Mouse (Mus musculus) gastrocnemius, adult 8-10 months (tissue): ENCODE measurements around the gene Nup205. TPM values are rescaled to one million over a fixed set of nuclear protein-coding genes. Genes with fewer than 3 reads are reported as not detected.
"Not testable (repeated sequence)": the region's sequence is repeated elsewhere in the genome, so short reads cannot be mapped to it uniquely, and the experiment has no call there.

Experiments
- DNase-seq, 2 experiments: peaks; one replicate each; pipeline ENCODE4 v3.0.0; 2022; ENCODE audit warnings: low spot score in 2 of 2
- total RNA-seq, 4 experiments: library from RNA; stranded (reverse); gene quantifications; 2 replicates each; pipeline ENCODE4 v1.2.4; 2022

The Nup205 gene
- 10 to 100 TPM in 2 of 4 experiments, 1 to 10 TPM in 2; 9.8 to 11.8 (median 10.1) TPM for total RNA-seq

DNA sequence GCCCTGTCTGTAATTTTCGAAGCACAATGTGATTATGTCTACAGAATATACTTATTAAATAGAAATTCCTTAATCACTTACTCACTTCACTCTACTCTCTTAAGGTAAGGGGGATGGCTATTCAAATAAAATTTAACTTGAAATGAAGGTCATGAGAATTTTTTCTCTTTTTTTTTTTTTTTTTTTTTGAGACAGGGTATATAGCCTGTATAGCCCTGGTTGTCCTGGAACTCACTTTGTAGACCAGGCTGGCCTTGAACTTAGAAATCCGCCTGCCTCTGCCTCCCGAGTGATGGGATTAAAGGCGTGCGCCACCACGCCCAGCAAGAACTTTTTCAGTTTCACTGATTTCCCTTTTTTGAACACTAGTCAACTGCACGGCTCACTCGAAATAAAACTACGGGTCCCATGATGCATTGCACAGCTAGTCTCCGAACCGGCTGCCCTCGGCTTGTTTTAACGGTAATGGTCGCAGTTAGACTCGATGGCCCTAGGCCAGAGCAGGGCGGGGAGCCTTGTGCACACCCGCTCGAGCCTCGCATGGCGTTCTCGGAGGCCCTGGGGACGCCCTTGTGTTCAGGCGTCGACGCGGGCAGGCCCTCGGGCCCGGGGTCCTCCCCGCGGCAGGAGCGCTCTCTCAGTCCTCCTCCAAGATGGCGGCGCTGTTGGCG lies at the start of gene Nup205:
Gene Nup205 (plus strand): TSS at position 443 of the 671 bp plus-strand sequence.
- peak; percentile 56 to 64 for DNase-seq

- no peak for DNase-seq
Measured at GRCm38 (mm10) chr6:35132806-35133205, 44.4 kb upstream of the Nup205 start.

DNA sequence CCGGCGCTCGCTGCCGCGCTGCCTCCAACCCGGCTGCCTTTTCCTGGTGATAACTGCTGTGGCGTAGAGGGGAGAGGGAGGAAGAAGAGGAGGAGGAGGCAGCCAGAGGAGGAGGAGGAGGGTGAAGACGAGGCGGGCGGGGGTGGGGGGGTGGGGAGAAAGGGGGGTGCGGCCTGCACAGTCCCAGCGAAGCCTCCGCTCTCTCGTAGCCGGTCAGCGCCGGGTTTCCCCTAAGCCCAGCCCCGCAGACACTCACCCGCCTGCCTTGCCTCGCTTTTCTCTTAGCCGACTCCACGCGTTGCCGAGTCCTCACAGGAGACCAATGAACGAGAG lies 44.0 kb upstream of the Nup205 start:
- DNase-seq = no peak

DNA sequence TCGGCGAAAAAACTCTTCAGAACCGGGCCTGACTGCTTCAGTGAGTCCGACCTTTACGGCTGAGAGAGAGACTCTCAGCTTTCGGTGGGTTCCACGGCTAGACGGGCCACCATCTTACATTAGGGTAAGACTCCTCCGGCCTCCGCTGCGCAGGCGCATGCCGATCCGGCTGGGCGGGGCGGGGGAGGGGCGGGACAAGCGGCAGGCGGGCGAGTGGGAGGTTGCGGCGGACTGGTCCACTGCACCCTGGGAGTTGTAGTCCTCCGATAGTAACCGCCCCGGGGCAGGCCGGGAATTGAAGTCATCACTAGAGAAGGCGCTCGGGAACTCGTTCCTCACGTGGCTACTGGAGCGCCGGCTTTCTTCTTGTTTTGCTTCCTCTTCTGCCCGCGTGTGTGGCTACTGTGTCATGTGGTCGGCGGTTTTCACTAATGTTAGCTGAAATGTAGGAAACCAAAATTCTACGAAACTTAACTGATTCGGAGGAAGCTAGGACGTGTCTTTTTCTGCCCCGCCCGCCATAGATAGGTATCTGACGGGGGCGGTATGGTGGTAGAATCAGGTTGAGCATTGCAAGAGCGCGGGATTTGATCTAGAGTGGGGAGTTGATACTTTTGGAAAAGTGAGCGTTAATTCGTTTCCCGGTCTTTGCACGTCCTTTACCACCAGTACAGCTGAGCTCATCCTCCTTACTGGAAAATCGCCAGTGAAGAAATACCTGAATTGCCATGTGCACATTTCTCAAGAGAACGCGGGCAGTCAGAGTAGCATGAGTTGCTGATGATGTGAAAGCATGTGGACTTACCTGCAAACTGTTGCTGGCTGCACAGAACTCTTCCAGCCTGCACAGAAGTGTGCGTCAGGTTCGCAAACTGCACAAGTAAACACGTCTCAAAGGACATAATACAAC lies 43.4 kb upstream of the Nup205 start, which contains the start of gene Cnot4:
Gene Cnot4 (minus strand): TSS at position 146 of the 910 bp plus-strand sequence.
- peak; percentile 97 to 98 for DNase-seq

GRCm38 (mm10) chr6:35134844-35135243 lies 42.4 kb upstream of the Nup205 start:
- no peak for DNase-seq

DNA sequence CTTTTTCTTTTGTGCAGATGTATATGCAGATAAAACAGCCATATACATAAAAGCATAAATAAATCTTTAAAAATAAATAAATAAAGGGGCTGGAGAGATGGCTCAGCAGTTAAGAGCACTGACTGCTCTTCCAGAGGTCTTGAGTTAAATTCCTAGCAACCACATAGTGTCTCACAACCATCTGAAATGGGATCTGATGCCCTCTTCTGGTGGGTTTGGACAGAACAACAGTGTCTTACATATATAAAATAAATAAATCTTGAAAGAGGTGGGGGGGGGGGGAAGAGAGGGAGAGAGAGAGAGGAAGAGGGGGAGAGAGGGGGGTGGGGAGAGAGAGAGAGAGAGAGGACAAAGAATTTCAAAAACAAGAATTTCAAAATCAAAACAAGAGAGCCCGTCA lies 36.9 kb upstream of the Nup205 start:
- DNase-seq = no peak

- DNase-seq = no peak
Measured at GRCm38 (mm10) chr6:35145569-35145968, 31.7 kb upstream of the Nup205 start.

GRCm38 (mm10) chr6:35147726-35148422 lies 29.3 kb upstream of the Nup205 start:
- DNase-seq = no peak

- no peak for DNase-seq
Measured at GRCm38 (mm10) chr6:35154540-35154939, 22.7 kb upstream of the Nup205 start.

DNA sequence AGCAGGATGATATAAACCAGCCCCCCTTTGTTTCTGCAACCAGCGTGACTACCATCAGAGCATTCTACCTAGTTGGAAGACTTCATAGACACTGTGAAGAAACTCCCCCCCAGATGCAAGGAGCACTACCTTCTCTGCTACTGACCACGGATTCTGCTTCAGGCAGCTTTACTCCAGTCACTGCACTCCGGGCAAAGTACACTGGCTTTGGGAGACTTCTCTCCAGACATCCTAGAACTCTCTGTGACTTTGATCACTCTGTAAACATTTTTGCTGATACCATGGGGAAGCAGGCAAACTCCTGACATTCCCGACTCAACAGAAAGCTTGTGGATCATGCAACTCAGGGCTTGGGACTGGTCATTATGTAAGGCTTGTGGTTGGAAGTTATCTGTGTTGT lies 8.0 kb upstream of the Nup205 start:
- no peak for DNase-seq

DNA sequence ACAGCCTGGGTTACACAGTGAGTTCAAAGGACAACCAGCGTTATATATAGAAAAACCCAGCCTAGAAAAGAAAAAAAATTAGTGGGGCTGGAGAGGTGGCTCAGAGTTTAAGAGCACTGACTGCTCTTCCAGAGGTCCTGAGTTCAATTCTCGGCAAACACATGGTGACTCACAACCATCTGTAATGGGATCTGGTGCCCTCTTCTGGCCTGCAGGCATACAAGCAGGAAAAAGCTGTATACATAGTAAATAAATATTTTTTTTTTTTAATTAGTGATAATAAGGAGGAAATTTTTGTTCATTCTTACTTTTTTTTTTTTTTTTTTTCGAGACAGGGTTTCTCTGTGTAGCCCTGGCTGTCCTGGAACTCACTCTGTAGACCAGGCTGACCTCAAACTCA lies 5.2 kb upstream of the Nup205 start:
- DNase-seq = not testable (repeated sequence)

DNA sequence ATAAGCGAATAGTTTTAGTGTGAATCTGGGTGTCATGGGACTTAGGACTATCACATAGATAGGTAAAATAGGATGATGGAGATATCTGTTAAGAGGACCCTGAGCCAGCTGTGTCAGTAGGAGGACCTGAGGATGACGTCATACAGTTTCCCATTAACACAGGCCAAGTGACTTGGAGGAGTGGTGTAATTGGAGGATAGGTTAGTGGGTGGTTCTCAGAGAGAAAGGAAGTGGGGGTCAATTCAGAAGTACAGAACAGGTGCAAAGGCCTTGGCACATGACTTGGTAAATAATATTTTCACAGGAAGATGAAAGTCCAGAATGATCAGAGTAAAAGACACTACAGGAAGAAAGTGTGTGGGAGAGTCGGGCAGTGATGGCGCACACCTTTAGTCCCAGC lies 4.0 kb upstream of the Nup205 start:
- no peak for DNase-seq

DNA sequence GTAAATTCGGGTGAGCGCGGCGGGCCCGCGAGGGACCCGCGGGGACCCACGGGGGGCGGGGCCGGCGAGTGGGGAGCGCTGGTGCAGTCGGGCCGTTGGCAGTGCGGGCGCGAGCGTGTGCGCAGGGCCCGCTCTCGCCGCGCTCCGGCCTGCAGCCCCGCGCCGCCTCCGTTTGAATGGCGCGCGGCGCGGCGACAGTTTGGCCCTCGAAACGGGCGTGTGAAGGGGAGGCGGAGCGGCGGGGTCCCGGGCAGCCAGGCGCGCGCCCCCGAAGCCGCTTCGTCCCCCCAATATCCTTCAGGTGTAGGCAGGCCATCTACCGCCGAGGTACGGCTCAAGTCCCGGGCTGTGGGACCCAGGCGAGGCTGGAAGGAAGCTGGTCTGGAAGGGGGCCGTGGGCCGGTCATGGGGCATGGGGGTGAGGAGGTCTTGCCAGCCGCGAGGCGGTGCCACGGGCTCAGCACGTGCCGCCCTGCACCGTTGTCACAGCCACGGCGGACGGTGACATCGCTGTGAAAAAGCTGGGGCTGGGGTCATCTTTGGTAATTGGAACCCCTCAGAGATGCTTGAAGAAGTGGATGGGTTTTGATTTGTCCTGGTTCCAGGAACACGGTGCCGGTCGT lies 540 bp downstream of the Nup205 start:
- DNase-seq = peak in 1 of 2 experiments; percentile 3

- DNase-seq = not testable (repeated sequence)
Measured at GRCm38 (mm10) chr6:35179299-35179698, 2.1 kb downstream of the Nup205 start.

DNA sequence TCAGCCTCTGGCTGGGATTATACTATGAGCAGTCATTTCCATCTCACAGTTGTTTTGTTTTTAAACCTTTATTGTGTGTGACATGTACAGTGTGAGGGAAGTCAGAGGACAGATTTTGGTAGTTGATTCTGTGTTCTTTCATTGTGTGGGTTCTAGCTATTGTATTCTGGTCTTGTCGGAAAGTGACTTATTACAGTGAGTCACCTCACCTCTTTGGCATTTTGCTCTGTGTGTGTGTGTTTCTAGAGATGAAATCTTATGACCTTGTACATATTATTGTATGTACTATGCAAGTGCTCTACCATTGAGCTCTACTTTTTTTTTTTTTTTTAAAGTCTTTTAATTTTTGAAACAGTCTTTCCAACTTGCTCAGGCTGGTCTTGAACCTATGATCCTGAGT lies 7.6 kb downstream of the Nup205 start:
- DNase-seq = no peak

DNA sequence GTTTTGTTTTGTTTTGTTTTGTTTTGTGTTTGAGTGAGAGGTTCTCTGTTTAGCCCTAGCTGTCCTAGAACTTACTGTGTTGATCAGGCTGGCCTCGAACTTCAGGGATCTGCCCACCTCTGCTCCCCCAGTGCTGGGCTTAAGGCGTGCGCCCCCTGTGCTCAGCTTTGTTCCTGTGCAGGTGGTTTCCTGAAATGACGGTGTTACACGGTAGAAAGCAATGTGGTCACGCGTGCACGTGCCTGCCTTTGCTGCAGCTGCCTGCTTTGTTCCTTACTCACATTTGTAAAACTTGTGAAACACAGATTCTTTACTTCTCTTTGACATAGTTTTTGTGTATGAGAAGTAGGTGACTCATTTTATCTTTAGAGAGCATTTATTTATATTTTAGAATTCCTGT lies 14.0 kb downstream of the Nup205 start:
- DNase-seq = no peak

DNA sequence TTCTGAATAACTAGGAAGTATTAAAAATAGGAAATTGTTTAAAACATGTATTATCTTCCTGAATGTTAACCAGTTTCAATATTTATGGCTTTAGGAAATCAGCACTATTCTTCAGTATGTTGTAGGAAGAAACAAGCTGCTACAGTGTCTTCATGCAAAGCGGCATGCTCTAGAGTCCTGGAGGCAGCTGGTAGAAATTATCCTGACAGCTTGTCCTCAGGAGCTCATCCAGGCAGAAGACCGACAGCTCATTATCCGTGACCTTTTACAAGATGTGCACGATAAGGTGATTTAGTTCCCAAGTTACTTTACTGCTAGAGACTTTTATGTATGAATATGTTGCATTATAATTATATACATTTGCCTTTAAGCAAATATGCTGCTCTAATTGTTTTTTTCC lies 48.5 kb downstream of the Nup205 start:
- no peak for DNase-seq

DNA sequence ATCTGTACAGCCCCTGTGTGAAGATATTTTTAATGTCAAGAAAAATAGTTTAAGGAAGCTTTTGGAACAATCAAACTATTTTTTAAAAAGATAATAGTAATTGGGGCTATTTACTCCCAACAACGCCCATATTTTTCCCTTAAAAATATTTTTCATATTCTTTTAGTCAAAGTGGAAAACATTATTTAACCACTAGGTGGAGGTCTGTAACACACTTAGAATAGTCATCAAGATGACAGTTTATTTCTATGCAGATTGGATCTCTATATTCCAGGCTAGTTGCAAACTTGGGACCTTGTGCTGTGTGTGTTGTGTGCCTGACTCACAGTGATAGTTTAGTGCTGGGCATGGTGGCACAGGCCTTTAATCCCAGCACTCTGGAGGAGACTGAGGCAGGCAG lies 52.2 kb downstream of the Nup205 start:
- no peak for DNase-seq

DNA sequence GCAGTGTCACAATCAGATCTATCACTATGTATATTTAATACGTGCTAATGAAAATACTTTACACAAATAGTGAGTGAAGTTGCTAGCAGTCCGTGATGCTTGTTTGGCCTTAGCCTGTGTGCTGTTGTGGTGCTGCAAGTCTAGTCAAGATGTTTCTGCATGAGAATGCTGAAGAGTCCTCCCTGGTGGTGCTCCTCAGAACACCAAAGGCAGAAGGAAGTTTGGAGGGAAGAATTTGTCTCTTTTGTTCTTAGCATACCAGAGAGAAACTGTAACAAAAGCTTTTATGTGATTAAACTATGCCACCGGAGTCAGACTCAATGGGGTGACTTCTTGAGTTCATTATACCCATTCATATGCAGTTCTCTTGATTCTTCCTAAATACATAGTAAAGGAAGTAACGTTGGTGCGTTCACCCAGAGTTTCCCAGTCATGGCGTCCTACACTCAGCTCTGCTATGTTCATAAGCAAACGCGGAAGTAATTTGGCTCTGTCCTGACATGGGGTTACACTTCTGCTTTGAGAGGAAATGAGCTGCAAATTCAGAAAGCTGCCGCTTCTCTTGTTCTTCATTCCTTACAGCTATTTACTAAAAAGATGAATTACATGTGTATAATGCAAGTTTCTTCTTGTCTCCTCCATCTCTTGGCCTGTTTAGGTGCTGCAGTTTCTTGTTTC lies 59.0 kb downstream of the Nup205 start:
- no peak for DNase-seq

DNA sequence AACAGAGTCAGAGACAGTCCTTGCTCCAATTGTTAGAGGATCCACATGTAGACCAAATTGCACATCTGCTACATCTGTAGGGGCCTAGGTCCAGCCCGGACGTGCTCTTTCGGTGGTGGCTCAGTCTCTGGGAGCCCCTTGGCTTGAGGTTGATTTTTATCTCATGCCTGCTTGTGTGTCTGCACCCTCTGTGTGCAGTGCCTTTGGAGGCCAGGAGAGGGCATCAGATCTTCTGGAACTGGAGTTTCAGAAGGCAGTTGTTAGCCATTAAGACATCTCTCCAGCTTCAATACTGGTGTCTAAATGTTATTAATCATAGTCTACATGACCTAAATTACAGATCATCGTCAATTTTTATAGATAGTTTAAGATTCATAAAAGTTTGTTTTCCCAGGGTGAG lies 66.0 kb downstream of the Nup205 start:
- DNase-seq = no peak

- DNase-seq = no peak
Measured at GRCm38 (mm10) chr6:35243989-35244388, 66.8 kb downstream of the Nup205 start.
